Mouse (Mus musculus) hindbrain, embryonic 16.5 days (tissue): Measurements from ENCODE around the gene Sipa1l1. TPM values are rescaled to one million over a fixed set of nuclear protein-coding genes. Genes with fewer than 3 reads are reported as not detected.
"Not testable (repeated sequence)": the region's sequence is repeated elsewhere in the genome, so short reads cannot be mapped to it uniquely, and the experiment has no call there.

ENCODE experiments used
- ATAC-seq: fragments of 200-750 bp; cut with Nextera tagmentation; 2 replicates; pipeline ENCODE4 v1.8.0; 2017; ENCODE audit warnings: moderate TSS enrichment, moderate library complexity
- H3K27ac ChIP-seq: fragments of 300-500 bp; sonication (generic); 2 replicates; pipeline ENCODE4 v1.5.1; 2014; ENCODE audit warnings: low read depth, mild to moderate bottlenecking, control low read depth, low read length, moderate library complexity
- H3K27me3 ChIP-seq: fragments of 300-500 bp; sonication (generic); replicated peaks from 2 replicates; pipeline ENCODE4 v1.6.1; 2014; ENCODE audit warnings: low read length; ENCODE audit not compliant: control insufficient read depth, insufficient read depth
- H3K36me3 ChIP-seq: fragments of 300-500 bp; sonication (generic); 2 replicates; pipeline ENCODE4 v1.6.1; 2014; ENCODE audit warnings: mild to moderate bottlenecking, low read length, moderate library complexity, mixed read lengths; ENCODE audit not compliant: control insufficient read depth, insufficient read depth
- H3K4me1 ChIP-seq: fragments of 300-500 bp; sonication (generic); 2 replicates; pipeline ENCODE4 v1.6.1; 2014; ENCODE audit warnings: low read depth, low read length; ENCODE audit not compliant: control insufficient read depth, insufficient read depth
- H3K4me2 ChIP-seq: fragments of 300-500 bp; sonication (generic); 2 replicates; pipeline ENCODE4 v1.6.1; 2014; ENCODE audit warnings: mild to moderate bottlenecking, low read length, control low read depth, moderate library complexity
- H3K4me3 ChIP-seq: fragments of 300-500 bp; sonication (generic); 2 replicates; pipeline ENCODE4 v1.5.1; 2014; ENCODE audit warnings: mild to moderate bottlenecking, low read length, control low read depth, moderate library complexity
- H3K9ac ChIP-seq: fragments of 300-500 bp; sonication (generic); 2 replicates; pipeline ENCODE4 v1.6.1; 2014; ENCODE audit warnings: low read depth, mild to moderate bottlenecking, control low read depth, low read length, moderate library complexity
- H3K9me3 ChIP-seq: fragments of 300-500 bp; sonication (generic); 2 replicates; pipeline ENCODE4 v1.6.1; 2014; ENCODE audit warnings: mild to moderate bottlenecking, low read length, moderate library complexity; ENCODE audit not compliant: control insufficient read depth
- WGBS: fragments of 180-500 bp; shearing (Covaris S2); extraction: QIAGEN DNeasy Blood & Tissue Kit; methylation state at CpG from one replicate; pipeline ENCODE4 v1.1.7; 2014; 5-methylcytosine and 5-hydroxymethylcytosine counted together
- polyA plus RNA-seq: library from polyadenylated mRNA; unstranded; fragments of >200 nt; fragmentation: Nextera tagmentation; extraction: Ambion mirVana; gene quantifications from 2 replicates; pipeline ENCODE4 v1.2.1, GENCODE M21; 2015

Sipa1l1 gene
- polyA plus RNA-seq, 1 experiment from 2014 or later = 11.2 TPM

DNA sequence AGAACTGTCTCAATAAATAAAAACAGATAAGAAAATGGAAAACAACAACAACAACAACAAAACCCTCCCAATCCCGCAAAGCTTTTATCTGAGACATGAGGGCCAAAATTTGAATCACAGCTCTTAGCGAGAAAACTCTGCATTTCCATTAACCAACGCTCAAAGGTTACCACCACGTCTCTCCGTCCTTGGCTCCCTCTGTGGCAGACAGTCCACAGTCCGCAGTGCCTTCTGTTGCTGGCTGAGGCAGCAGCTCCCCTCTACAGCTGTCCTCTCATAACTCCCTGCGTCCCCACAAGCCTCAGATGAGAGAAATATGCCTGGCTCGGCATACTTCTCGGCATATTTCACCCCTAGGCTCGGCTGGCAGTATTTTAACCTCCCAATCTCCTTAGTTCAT, 306.9 kb downstream of the Sipa1l1 start:
- H3K4me2 ChIP-seq = no peak overlapping the region
- no peak overlapping the region for H3K27ac ChIP-seq
- no peaks in the 10 kb centered on the region for H3K9me3 ChIP-seq
- no peaks in the 10 kb centered on the region for H3K27me3 ChIP-seq
- WGBS = 73% methylated on average over 10 of the region's 10 CpGs
- H3K9ac ChIP-seq = no peak overlapping the region
- peaks cover 10% of the 10 kb centered on the region; the same call in 1 of the 2 replicates for H3K4me1 ChIP-seq
- H3K4me3 ChIP-seq = no peak overlapping the region
- ATAC-seq = no peak
- no peaks in the 10 kb centered on the region for H3K36me3 ChIP-seq

DNA sequence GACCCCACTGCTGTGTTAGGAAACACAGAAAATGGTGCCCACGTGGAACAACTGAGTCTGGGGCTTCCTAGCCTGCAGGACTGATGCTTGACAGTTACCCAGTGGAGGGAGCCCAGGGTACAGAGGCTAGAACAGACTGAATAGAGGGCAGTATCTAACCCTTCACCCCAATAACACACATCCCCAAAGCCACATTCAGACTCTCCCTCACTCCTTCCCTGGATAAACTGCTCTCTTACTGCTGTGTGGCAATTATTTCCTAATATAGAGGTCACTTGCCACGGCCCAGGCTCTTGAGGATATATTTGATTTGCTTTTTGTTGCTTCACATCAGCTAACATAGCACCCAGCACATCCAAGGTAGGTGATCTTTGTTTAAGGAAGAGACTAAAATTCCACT, 307.5 kb downstream of the Sipa1l1 start:
- H3K36me3 ChIP-seq = no peaks in the 10 kb centered on the region
- 61% methylated on average over 2 of the region's 2 CpGs for WGBS

DNA sequence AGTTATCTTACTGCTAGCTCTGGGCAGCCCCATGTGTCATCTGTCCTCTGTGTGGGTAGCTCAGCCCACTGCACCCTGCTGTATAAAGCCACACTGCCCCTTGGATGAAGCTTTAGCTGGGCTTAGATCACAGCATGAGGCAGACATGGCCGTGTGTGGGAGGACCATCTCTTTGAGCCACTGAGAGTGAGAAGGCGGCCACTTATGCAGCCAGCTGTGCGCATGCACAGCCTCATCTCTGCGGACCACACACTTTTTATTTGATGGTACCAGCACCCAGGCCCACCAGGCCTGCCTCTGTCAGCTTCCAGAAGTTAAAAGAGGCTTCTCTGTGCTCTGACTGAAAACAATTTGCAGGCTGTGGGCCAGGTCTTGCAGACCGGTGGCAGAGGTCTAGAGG, 308.7 kb downstream of the Sipa1l1 start:
- peaks cover 10% of the 10 kb centered on the region; the same call in 1 of the 2 replicates for H3K4me1 ChIP-seq
- H3K36me3 ChIP-seq = no peaks in the 10 kb centered on the region
- H3K27ac ChIP-seq = no peak overlapping the region
- H3K27me3 ChIP-seq = no peaks in the 10 kb centered on the region
- H3K4me3 ChIP-seq = no peak overlapping the region
- H3K9ac ChIP-seq = no peak overlapping the region
- ATAC-seq = peak; percentile 50
- 25% methylated on average over 5 of the region's 5 CpGs for WGBS
- H3K9me3 ChIP-seq = no peaks in the 10 kb centered on the region
- H3K4me2 ChIP-seq = no peak overlapping the region

More for the DNA sequence above, 307.5 kb downstream of the Sipa1l1 start:
- ATAC-seq = no peak
- Histone ChIP-seq H3K4me1 (peaks cover 10% of the 10 kb centered on the region; the same call in 1 of the 2 replicates), H3K27me3 (no peaks in the 10 kb centered on the region), H3K4me3 (no peak overlapping the region), H3K9ac (no peak overlapping the region), H3K27ac (no peak overlapping the region), H3K9me3 (no peaks in the 10 kb centered on the region), H3K4me2 (no peak overlapping the region)

DNA sequence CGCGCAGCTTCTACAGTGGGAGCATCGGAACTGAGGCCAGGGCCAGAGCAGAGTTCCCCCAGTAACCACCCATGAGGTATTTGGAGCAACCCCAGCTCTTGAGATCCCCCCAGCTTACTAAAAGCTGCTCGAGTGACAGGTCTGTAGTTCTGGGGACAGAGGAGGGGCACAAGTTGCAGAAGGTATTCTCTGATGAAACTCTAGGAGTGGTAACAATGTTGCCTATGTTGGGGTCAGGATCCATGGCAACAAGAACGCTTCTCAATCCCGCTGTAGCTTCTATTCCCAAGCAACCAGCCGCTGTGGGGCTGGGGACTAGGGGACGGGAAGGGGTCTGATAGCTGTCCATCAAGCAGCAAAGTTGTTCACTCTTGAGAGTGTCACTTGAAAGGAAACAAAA, 309.1 kb downstream of the Sipa1l1 start:
- ATAC-seq = peak; percentile 40
- no peak overlapping the region for H3K9ac ChIP-seq

DNA sequence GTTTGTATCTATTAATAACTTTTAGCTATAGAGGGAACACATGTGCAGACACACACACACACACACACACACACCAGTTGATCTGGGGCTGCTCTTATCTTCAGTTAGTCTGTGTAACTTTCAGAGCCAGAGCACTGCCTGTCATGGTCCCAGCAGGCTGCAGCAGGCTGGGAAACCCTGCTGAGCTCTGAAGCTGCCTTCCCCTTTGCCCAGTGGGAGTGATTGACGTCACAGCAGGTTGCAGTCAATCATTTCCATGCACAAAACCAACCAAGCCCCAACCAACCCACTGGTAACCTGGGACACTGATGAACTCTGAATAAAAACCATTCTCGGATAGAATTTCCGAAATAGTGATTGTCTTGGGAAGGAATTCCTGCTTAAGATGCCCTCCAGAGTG, 310.3 kb downstream of the Sipa1l1 start:
- H3K4me2 ChIP-seq = no peak overlapping the region
- no peak overlapping the region for H3K4me3 ChIP-seq
- 24% methylated on average over 3 of the region's 3 CpGs for WGBS
- peaks cover 10% of the 10 kb centered on the region; the same call in 1 of the 2 replicates for H3K4me1 ChIP-seq
- H3K36me3 ChIP-seq = no peaks in the 10 kb centered on the region
- no peak overlapping the region for H3K9ac ChIP-seq
- no peak for ATAC-seq
- H3K9me3 ChIP-seq = no peaks in the 10 kb centered on the region
- no peak overlapping the region for H3K27ac ChIP-seq
- H3K27me3 ChIP-seq = no peaks in the 10 kb centered on the region

More for the DNA sequence above, 309.1 kb downstream of the Sipa1l1 start:
- Histone ChIP-seq H3K4me2 (no peak overlapping the region), H3K4me3 (no peak overlapping the region), H3K36me3 (no peaks in the 10 kb centered on the region), H3K9me3 (no peaks in the 10 kb centered on the region), H3K27ac (no peak overlapping the region), H3K27me3 (no peaks in the 10 kb centered on the region), H3K4me1 (peaks cover 10% of the 10 kb centered on the region; the same call in 1 of the 2 replicates)
- 16% methylated on average over 8 of the region's 8 CpGs for WGBS

DNA sequence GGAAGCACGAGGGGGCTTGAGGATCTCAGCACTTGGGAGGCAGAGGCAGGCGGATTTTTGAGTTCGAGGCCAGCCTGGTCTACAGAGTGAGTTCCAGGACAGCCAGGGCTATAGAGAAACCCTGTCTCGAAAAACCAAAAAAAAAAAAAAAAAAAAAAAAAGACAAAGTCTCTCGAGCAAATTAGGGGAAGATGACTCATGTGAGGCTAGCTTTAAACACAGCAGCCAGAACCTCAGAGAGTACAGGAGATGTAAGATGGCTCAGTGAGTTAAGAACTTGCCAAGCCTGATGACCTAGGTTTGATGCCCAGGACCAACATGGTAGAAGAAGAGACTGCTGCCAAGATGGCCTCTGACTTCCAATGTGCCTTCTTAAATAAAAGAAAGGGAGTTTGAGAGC, 311.3 kb downstream of the Sipa1l1 start:
- not testable (repeated sequence) for H3K4me3 ChIP-seq, H3K27me3 ChIP-seq, H3K27ac ChIP-seq, H3K9ac ChIP-seq, H3K9me3 ChIP-seq, H3K4me2 ChIP-seq, H3K36me3 ChIP-seq, ATAC-seq
- WGBS = 81% methylated on average over 4 of the region's 5 CpGs
- H3K4me1 ChIP-seq = peaks cover 10% of the 10 kb centered on the region; the same call in 1 of the 2 replicates

DNA sequence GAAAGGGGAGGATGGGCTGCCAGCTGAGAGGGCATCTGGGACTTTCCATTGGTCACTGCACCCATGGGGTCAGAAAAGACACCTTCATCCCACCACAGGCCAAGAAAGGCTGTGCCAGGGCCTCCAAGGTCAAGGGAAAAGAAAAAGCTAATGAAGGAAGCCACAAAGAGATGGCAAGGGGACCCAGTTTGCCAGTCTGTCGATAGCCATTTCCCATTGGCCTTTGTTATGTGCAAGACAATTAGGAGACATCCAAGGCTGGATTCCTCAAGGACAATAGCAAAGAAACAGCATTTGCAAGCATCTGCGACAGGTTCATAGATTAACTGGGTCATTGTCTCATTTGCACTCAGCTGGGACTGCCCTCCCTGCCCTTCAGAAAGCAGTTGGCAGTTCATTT, 316.3 kb downstream of the Sipa1l1 start:
- H3K4me3 ChIP-seq = no peak overlapping the region
- WGBS = 48% methylated on average over 2 of the region's 2 CpGs
- no peaks in the 10 kb centered on the region for H3K27me3 ChIP-seq
- no peak overlapping the region for H3K27ac ChIP-seq
- no peaks in the 10 kb centered on the region for H3K36me3 ChIP-seq
- no peaks in the 10 kb centered on the region for H3K9me3 ChIP-seq
- no peaks in the 10 kb centered on the region for H3K4me1 ChIP-seq
- no peak for ATAC-seq
- H3K4me2 ChIP-seq = no peak overlapping the region
- H3K9ac ChIP-seq = no peak overlapping the region

DNA sequence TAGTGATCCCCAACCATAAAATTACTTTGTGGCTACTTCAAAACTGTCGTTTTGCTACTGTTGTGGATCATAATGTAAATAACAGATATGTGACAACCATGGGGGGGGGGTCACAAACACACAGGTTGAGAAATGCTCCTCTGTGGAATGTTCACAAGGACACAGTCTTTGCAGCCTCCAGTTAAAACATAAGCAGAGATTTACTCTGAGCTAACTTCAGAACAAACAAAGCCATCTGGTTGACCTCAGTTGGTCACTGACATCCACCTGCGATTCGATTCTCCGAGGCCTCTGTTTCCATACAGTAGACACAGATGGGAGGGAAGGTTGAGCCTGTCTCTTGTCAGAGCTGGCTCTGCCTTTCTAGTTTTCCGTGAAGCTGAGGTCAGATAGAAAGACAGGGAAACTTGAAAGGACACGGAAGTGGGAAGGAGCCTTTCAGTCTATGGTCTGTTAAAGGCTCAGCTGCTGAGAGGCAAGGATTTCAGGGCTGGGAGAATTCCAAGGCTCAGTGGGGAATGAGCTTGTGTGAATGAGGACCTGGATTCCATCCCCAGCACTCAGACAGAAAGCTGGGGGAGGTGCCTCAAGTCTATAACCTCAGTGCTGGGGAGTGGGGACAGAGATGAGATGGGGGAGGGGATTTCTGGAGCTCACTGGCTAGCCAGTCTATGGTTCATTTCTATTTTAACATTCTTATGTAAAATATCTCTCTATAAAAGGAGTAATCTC, 317.9 kb downstream of the Sipa1l1 start:
- Histone ChIP-seq H3K4me3 (no peak overlapping the region), H3K27me3 (no peaks in the 10 kb centered on the region), H3K9me3 (no peaks in the 10 kb centered on the region), H3K27ac (no peak overlapping the region), H3K36me3 (no peaks in the 10 kb centered on the region), H3K4me1 (no peaks in the 10 kb centered on the region), H3K4me2 (no peak overlapping the region), H3K9ac (no peak overlapping the region)
- ATAC-seq = no peak
- 38% methylated on average over 6 of the region's 6 CpGs for WGBS

DNA sequence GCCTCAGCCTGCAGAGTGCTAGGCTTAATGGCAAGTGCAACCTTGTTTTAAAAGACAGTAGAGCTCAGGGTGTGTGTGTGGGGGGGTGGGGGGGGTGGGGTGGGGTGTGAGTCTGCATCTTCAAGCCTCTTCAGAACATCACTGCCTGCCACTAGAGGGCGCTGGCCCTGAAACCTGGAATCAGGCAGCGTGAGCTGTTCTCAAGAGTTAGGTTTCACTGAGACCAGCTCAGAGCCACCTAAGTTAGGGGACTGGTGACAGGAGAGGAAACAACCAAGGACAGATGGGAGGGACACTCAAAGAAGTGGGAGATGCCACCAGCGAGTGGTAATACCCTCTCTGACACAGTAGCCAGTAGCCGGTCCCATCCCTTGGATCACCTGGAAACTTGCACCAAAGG, 320.0 kb downstream of the Sipa1l1 start:
- no peaks in the 10 kb centered on the region for H3K27me3 ChIP-seq
- ATAC-seq = no peak
- no peaks in the 10 kb centered on the region for H3K36me3 ChIP-seq
- no peaks in the 10 kb centered on the region for H3K4me1 ChIP-seq
- H3K9me3 ChIP-seq = no peaks in the 10 kb centered on the region
- H3K4me3 ChIP-seq = no peak overlapping the region
- no peak overlapping the region for H3K4me2 ChIP-seq
- no peak overlapping the region for H3K9ac ChIP-seq
- 59% methylated on average over 4 of the region's 4 CpGs for WGBS
- H3K27ac ChIP-seq = no peak overlapping the region
